Mouse (Mus musculus) embryonic facial prominence, embryonic 12.5 days (tissue): ENCODE results near the gene Prex1. TPM values are rescaled to one million over a fixed set of nuclear protein-coding genes. Genes with fewer than 3 reads are reported as not detected.
A peak's percentile ranks its signal among the peaks of the same experiment; 100 is the strongest.

Experiments used
- ATAC-seq: fragments of 200-750 bp; cut with Nextera tagmentation; 2 replicates; pipeline ENCODE4 v1.8.0; 2017; ENCODE audit not compliant: insufficient number of reproducible peaks, insufficient read depth, low FRiP score, low TSS enrichment
- H3K27ac ChIP-seq: fragments of 300-500 bp; sonication (generic); 2 replicates; pipeline ENCODE4 v1.5.1; 2016; ENCODE audit warnings: mild to moderate bottlenecking
- H3K27me3 ChIP-seq: fragments of 300-500 bp; sonication (generic); 2 replicates; pipeline ENCODE4 v1.6.1; 2016; ENCODE audit warnings: mild to moderate bottlenecking, moderate library complexity
- H3K36me3 ChIP-seq: fragments of 300-500 bp; sonication (generic); 2 replicates; pipeline ENCODE4 v1.6.1; 2016; ENCODE audit warnings: mild to moderate bottlenecking
- H3K4me1 ChIP-seq: fragments of 300-500 bp; sonication (generic); 2 replicates; pipeline ENCODE4 v1.6.1; 2016
- H3K4me2 ChIP-seq: fragments of 300-500 bp; sonication (generic); replicated peaks from 2 replicates; pipeline ENCODE4 v1.6.1; 2016; ENCODE audit warnings: mild to moderate bottlenecking, moderate library complexity
- H3K4me3 ChIP-seq: fragments of 300-500 bp; sonication (generic); 2 replicates; pipeline ENCODE4 v1.5.1; 2016; ENCODE audit warnings: mild to moderate bottlenecking
- H3K9ac ChIP-seq: fragments of 300-500 bp; sonication (generic); 2 replicates; pipeline ENCODE4 v1.6.1; 2016; ENCODE audit warnings: mild to moderate bottlenecking, moderate library complexity
- H3K9me3 ChIP-seq: fragments of 300-500 bp; sonication (generic); 2 replicates; pipeline ENCODE4 v1.6.1; 2016; ENCODE audit warnings: mild to moderate bottlenecking, moderate library complexity
- WGBS: fragments of 180-500 bp; shearing (Covaris S2); methylation state at CpG from one replicate; pipeline ENCODE4 v1.1.7; 2016; 5-methylcytosine and 5-hydroxymethylcytosine counted together
- polyA plus RNA-seq: library from polyadenylated mRNA; unstranded; fragments of >200 nt; fragmentation: Nextera tagmentation; extraction: Ambion mirVana; gene quantifications from 2 replicates; pipeline ENCODE4 v1.2.1, GENCODE M21; 2016

Gene Prex1
- polyA plus RNA-seq, 1 experiment from 2014 or later: 36.2 TPM

DNA sequence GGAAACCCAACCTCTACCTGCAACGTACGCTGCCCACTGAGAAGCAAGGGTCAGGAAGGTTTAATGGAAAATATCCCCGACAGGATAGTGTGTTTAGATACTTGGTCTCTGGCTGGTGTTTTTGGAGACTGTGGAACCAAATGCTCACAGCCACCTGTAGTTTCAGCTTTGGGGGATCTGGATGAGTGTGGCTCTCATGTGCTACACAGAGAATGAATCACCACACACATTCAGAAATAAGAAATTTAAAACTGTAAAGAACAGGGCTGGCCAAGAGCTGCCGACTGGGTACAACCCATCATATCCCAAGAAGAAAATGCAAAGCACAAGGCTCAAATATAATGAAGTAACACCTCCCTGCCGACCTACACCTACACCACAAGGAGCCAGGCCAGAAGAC, 73.9 kb downstream of the Prex1 start:
- Histone ChIP-seq H3K9me3 (no peaks in the 10 kb centered on the region), H3K27ac (no peak overlapping the region), H3K36me3 (peaks cover 23% of the 10 kb centered on the region), H3K4me2 (no peak overlapping the region), H3K27me3 (no peaks in the 10 kb centered on the region), H3K4me3 (no peak overlapping the region), H3K4me1 (no peaks in the 10 kb centered on the region), H3K9ac (no peak overlapping the region)
- 90% methylated on average over 5 of the region's 5 CpGs for WGBS
- no peak for ATAC-seq

DNA sequence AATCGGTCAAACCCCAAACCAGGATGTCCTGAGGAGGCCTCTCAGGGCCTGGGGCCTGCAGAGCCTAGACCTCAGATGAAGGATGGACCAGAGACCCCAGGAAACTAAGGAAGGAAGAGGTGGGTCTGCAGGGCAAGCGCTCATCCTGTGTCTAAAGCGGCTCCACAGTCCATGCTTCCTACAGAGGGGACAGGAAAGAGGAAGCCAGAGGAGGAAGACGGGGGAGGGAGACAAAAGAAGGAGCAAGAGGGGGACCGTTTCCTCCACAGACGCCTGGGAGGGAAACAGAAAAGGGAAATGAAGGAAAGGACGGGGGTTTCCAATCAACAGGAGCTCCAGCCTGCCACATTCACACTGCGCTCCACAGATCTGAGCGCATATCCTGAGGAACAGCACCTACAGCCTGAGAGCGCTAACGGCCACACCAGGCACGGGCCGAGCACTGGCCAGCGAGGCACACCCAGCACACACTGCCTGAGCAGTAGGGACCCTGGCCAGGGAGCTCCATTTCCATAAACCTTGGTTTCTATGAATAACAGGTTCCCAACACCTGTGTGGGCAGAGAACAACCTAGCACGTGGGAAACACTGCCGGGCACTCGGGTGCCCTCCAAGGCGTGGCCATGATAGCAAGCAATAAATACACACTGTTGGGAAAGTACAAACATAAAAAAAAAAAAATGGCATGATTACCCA, 74.5 kb downstream of the Prex1 start:
- peaks cover 23% of the 10 kb centered on the region for H3K36me3 ChIP-seq
- H3K4me2 ChIP-seq: no peak overlapping the region
- no peak overlapping the region for H3K9ac ChIP-seq
- ATAC-seq: no peak
- H3K4me3 ChIP-seq: no peak overlapping the region
- H3K27ac ChIP-seq: peak overlapping the region; percentile 7; the same call in 1 of the 2 replicates
- H3K4me1 ChIP-seq: no peaks in the 10 kb centered on the region
- 81% methylated on average over 18 of the region's 18 CpGs for WGBS
- no peaks in the 10 kb centered on the region for H3K27me3 ChIP-seq
- H3K9me3 ChIP-seq: no peaks in the 10 kb centered on the region

DNA sequence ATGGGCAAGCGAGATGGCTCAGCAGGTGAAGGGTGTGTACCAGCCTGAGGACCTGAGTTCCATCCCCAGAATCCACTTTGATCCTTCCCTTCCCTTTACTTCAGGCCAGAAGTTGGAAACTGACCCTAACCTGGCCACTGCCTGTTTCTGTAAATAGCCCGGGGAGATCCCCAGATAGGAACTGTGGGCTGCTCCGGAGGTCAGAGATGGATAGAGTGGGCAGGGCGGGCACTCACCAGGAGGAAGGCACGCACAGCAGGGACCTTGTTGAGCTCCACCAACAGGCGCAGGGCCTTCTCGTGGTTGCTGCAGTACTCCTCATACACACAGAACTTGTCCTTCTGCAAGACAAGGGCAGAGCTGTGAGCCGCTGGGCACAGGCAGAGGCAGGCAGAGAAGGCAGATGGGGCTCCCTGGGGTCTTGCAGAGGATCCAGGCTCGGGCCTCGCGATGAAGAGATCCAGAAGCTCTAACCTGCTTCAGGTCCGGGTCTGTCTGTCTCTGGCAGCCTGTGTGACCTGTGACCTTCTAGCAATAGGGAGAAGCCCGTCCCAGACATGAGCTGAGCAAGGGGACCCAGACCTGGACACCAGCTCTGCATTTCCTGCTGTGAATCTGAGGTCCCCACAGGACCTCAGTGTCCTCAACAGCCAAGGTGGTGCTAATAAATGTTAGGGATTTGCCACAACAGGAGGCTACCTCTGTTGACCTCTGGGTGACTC, 75.4 kb downstream of the Prex1 start:
- 76% methylated on average over 13 of the region's 13 CpGs for WGBS
- Histone ChIP-seq H3K4me1 (no peaks in the 10 kb centered on the region), H3K4me3 (no peak overlapping the region), H3K9ac (no peak overlapping the region), H3K36me3 (peaks cover 20% of the 10 kb centered on the region), H3K27ac (peak overlapping the region; percentile 7; the same call in 1 of the 2 replicates), H3K4me2 (no peak overlapping the region), H3K27me3 (no peaks in the 10 kb centered on the region), H3K9me3 (no peaks in the 10 kb centered on the region)
- no peak for ATAC-seq

DNA sequence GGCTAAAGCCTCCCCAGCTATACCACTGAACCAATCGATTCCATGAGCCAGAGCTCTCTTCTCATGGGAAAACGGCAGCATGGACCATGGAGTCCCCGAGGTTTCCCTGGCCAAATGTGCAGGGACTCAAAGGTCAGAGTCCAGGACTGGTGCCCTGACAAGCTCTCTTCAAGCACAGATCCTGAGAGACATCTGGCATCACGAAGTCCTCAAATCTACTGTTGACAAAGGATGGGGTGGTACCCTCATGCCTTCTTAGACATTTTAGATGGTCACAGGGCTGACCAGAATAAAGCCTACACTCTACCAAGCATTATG, 76.0 kb downstream of the Prex1 start:
- no peak overlapping the region for H3K27ac ChIP-seq
- ATAC-seq: no peak

DNA sequence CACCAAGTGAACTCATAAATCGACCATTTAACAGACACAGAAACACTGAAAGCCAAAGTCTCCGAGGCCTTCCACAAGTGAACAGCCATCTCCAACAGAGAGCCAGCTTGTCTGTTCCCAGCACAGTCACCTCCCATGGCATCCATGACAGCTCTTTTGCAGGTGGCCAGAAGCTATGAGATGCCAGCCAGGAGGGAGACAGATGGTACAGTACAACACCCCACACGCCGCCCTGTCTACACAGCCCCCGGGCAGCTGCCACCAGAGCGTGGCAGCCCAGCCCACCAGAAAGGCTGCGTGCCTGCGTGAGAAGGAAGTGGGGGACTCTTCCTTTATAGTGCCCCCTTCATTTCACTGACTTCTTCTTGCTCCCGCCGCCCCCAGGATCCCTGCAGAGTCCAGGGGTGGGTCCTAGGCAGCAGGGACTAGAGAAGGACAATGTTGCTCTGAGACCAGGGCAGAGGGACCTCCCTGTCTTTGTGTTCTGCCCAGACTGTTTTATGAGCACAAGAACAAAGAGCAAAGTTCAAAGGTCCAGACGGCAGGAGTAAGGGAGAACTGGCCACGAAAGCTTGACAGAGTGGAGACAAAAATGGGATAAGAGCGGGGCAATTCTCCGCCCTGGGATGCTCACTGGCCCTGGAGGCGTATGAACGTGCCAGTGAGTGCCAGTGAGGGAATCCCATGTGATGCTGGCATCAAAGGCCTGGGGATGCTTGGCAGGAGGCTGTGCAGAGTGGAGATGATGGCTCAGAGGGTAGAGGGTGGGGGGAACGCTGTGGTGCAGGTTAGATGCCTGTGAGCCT, 76.6 kb downstream of the Prex1 start:
- no peak overlapping the region for H3K27ac ChIP-seq

More for the DNA sequence above, 76.0 kb downstream of the Prex1 start:
- Histone ChIP-seq H3K9ac (no peak overlapping the region), H3K9me3 (no peaks in the 10 kb centered on the region), H3K4me3 (no peak overlapping the region), H3K4me1 (no peaks in the 10 kb centered on the region), H3K27me3 (no peaks in the 10 kb centered on the region), H3K36me3 (peaks cover 22% of the 10 kb centered on the region), H3K4me2 (no peak overlapping the region)
- 81% methylated on average over 4 of the region's 4 CpGs for WGBS

DNA sequence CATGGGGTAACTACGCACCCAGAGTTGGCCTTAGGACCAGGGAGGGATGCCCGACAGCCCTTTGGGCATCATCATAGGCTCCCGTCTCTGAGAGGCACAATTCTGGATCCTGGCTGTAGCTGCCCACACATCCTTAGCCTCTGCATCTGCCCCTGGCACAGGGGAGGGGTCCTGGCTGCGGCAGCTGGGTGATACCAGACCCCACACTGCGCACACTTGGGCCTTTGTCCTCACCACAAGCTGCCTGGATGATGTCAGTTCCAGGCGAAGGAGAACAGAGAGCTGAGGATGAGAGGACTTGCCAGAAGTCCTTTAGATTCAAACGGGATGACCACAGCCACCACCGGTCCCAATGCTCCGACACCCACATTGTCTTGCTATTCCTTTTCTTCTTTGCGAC, 78.1 kb downstream of the Prex1 start:
- no peak for ATAC-seq
- no peaks in the 10 kb centered on the region for H3K4me1 ChIP-seq
- no peaks in the 10 kb centered on the region for H3K9me3 ChIP-seq
- no peaks in the 10 kb centered on the region for H3K27me3 ChIP-seq
- no peak overlapping the region for H3K9ac ChIP-seq
- no peak overlapping the region for H3K4me2 ChIP-seq
- H3K27ac ChIP-seq: no peak overlapping the region
- WGBS: 83% methylated on average over 10 of the region's 10 CpGs
- H3K4me3 ChIP-seq: no peak overlapping the region
- H3K36me3 ChIP-seq: peaks cover 24% of the 10 kb centered on the region

More for the DNA sequence above, 76.6 kb downstream of the Prex1 start:
- WGBS: 83% methylated on average over 17 of the region's 17 CpGs
- H3K4me3 ChIP-seq: no peak overlapping the region
- ATAC-seq: no peak
- no peaks in the 10 kb centered on the region for H3K4me1 ChIP-seq
- no peaks in the 10 kb centered on the region for H3K9me3 ChIP-seq
- no peak overlapping the region for H3K4me2 ChIP-seq
- no peak overlapping the region for H3K9ac ChIP-seq
- H3K27me3 ChIP-seq: no peaks in the 10 kb centered on the region
- peaks cover 27% of the 10 kb centered on the region for H3K36me3 ChIP-seq

DNA sequence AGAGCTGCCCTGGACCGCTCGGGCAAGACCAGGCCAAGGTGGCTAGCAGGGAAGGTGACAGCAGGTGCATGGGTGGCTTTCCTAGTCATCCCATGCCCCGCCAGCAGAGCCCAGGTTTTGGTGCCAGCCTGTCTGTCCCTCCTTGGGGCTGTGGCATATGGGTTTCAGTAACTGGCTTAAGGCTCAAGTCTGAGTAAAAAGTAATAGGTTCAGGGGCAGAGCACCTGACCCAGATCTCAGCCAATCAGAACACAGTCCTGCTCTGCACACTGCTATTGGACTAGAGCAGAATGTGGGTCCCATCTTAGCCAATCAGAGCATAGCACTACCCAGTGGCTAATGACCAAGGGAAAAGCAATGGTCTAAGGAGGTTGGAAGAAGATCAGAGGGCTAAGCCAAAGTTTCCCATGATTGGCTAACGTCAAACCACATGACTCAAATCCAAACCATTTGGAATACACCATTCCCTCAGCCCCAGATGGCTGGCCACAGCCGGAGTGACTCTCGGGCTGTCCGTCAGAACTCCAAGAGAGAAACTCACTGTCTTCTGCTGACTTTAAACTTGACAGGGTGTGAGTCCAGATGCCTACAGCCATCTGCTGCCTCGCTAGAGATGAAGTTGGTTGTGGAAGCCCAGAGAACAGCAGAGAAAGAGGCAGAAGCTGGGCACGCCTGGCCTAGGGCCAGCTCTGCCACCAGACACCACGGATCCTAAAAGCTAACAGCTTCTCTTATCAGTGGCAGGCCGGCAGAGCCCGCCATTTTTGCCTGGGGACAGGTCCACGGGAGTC, 80.9 kb downstream of the Prex1 start:
- 90% methylated on average over 13 of the region's 13 CpGs for WGBS

DNA sequence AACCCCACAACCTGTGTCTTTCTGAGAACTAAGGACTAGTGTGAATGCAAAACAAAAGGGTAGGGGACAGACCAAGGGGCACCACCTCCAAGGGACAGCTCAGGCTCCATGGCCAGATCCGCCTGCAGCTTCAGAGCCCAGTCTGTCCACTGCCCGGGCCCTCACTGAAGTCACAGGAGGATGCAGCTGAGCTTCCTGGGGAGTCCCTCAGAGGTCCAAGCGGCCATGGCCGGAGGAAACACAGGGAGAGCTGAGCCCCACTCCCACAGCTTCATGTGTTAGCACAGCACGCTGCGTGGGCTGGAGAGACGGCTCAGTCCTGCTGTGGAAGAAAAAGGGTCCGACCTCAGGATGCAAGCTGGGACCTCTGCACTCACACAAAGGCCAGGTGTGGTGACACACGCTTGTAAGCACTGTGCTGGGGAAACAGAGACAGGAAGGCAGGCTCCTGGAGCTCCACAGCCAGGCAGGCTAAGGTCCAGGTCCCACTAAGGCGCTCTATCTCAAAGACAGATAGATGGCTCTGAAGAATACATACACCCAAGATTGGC, 81.9 kb downstream of the Prex1 start:
- Histone ChIP-seq H3K4me3 (no peak overlapping the region), H3K9me3 (no peaks in the 10 kb centered on the region), H3K27ac (no peak overlapping the region), H3K27me3 (no peaks in the 10 kb centered on the region), H3K4me1 (no peaks in the 10 kb centered on the region), H3K36me3 (peaks cover 19% of the 10 kb centered on the region), H3K9ac (no peak overlapping the region), H3K4me2 (no peak overlapping the region)
- ATAC-seq: no peak
- WGBS: 87% methylated on average over 10 of the region's 10 CpGs

More for the DNA sequence above, 80.9 kb downstream of the Prex1 start:
- Histone ChIP-seq H3K4me2 (no peak overlapping the region), H3K27me3 (no peaks in the 10 kb centered on the region), H3K36me3 (peaks cover 19% of the 10 kb centered on the region), H3K9ac (0 out of 2 replicates have a peak overlapping the region, but pooled peaks have one; percentile 8), H3K9me3 (no peaks in the 10 kb centered on the region), H3K4me3 (no peak overlapping the region), H3K4me1 (no peaks in the 10 kb centered on the region), H3K27ac (no peak overlapping the region)
- ATAC-seq: no peak

DNA sequence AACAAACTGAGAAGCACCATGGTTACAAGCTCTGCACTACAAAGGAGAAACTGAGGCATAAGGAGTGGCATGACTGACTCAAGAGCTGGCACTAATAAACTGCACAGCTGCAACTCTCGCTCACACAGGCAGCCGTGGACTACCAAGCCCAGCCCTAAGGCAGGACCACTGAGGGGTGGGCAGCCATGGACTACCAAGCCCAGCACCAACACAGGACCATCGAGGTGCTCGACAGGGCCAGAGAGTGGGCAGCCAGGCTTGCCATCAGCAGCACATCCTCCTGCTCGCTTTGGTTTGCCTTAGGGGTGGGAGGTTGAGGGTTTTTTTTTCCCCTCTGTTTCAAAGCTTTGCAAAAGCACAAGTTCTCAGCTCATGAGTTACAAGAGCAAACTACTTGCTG, 82.4 kb downstream of the Prex1 start:
- H3K9me3 ChIP-seq: no peaks in the 10 kb centered on the region
- H3K4me1 ChIP-seq: no peaks in the 10 kb centered on the region
- no peak overlapping the region for H3K4me3 ChIP-seq
- H3K9ac ChIP-seq: no peak overlapping the region
- H3K36me3 ChIP-seq: peaks cover 16% of the 10 kb centered on the region
- H3K27me3 ChIP-seq: no peaks in the 10 kb centered on the region
- H3K4me2 ChIP-seq: no peak overlapping the region
- WGBS: 85% methylated on average over 5 of the region's 5 CpGs
- ATAC-seq: no peak
- H3K27ac ChIP-seq: no peak overlapping the region

DNA sequence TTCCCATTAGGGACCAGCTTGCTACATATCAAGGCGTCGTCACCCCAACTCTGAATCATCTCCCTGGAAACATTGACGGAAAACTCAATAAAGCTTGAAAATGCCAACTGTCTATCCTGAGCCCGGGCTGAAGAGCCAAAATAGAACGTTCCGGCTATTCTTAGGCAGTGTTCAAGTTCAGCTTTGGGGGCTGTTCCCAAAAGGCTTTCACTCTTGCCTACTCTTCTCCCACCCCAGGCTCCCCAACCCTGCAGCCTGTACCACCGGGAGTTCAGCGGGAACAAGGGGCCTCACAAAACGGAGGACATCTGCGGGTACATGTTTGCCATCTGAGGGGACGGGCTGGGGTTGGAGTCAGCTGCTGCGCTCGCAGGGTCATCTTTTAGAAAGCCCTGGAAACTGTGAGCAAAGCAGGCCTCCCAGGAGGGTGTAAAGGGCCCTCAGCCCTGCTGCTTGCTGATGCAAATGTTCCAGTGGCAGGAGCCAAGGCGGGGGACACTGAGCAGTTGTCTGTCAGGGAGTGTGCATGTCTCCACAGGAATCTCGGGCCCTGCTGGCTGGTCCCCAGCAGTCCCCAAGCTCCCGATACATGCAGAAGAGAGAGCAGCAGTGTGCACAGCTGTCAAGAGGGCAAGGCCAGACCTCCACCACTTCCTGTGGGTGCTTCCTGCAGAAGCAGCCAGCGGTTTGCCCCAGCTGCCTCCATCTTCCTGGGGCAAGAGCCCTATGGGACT, 83.5 kb downstream of the Prex1 start:
- Histone ChIP-seq H3K27me3 (no peaks in the 10 kb centered on the region), H3K36me3 (peaks cover 15% of the 10 kb centered on the region), H3K4me3 (no peak overlapping the region), H3K4me1 (no peaks in the 10 kb centered on the region), H3K9ac (no peak overlapping the region), H3K27ac (no peak overlapping the region), H3K9me3 (no peaks in the 10 kb centered on the region), H3K4me2 (no peak overlapping the region)
- 85% methylated on average over 17 of the region's 17 CpGs for WGBS
- no peak for ATAC-seq
